Mouse (Mus musculus) left cerebral cortex, postnatal 36 days (tissue): ENCODE results near the gene Cd9. TPM values are rescaled to one million over a fixed set of nuclear protein-coding genes. Genes with fewer than 3 reads are reported as not detected.

Experiments used
- DNase-seq, 2 experiments: peaks; one replicate each; pipeline ENCODE4 v3.0.0; 2021 to 2022; ENCODE audit warnings: low spot score in 2 of 2, mixed read lengths in 1 of 2
- intact Hi-C: fragments of 180-260 bp; cut with DNase I; formaldehyde crosslinking; loops from one replicate; pipeline ENCODE4 v1.15.1; 2025
- total RNA-seq, 2 experiments: library from RNA; stranded (reverse); gene quantifications; 2 replicates each; pipeline ENCODE4 v1.2.3; 2021

Cd9 gene
- total RNA-seq, 2 experiments from 2014 or later = 42.0 to 54.3 TPM

DNA sequence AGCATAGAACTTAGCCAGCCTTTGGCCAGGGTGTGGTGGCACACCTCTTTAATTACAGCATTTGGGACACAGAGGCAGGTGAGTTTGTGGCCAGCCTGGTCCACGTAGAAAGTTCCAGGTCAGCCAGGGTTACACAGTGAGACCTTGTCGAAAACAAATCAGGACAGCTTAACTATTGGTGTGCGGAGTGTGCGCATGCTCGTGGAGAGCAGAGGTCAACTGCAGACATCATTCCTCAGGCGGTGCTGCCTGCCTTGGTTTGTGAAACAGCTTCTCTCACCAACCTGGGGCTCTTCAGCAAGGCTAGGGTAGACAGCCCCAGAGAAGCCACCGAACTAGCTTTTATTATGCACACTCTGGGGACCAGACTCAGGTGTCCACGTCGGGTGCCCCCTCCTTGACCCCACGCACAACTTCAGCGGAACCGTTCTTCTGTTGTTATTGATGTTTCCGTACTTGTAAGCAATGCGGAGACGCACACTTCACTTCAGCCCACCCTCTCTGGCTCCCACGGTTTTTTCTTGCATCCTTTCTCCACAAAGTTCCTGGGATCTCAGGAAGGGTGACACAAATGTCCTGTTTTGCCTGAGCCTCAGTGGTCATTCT lies 74.0 kb downstream of the Cd9 start:
- intact Hi-C loops = no loop called here
- no peak for DNase-seq

DNA sequence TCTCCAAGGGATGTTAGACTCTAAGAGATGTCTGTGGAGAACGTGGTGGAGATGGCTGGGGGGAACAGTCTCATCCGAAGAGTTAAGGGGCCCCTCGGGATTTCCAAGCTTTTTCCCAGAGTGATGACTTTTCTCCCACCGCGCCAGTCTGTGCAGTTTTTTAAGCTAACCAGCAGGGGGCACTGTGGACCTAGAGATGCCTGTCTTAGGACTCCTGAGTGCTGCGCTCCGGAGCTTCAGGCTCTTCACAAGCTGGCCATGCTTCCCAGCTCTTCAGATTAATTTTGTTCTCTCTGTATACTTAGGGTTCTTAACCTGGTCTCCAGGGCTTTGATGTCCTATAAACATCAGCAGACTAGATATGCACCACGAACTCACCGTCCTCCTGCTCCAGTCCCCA lies 75.8 kb downstream of the Cd9 start:
- DNase-seq = peak; percentile 67 to 78
- intact Hi-C loops = loop anchor here (2.0 kb wide), 2 partner anchors 80 to 182 kb away; no protein-coding TSS in a partner anchor

DNA sequence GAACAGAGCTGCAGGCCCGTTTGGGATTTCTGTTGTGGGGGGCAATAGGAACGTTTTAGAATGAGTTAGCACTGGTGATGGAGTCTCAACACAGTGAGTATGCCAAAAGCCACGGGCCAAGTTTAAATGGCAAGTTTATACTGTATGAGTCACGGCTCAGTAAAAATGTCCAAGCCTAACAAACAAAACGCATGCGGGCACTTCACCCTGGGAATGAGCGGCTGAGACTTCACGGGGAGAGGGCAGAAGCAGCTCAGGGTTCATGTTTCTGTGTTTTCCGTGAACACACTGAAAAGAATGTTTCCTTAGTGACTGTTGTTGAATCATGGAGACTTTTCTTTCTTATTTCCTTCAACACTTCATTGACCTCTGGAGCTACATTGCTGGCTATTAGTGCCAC lies 81.3 kb downstream of the Cd9 start:
- DNase-seq = no peak
- intact Hi-C loops = no loop called here

DNA sequence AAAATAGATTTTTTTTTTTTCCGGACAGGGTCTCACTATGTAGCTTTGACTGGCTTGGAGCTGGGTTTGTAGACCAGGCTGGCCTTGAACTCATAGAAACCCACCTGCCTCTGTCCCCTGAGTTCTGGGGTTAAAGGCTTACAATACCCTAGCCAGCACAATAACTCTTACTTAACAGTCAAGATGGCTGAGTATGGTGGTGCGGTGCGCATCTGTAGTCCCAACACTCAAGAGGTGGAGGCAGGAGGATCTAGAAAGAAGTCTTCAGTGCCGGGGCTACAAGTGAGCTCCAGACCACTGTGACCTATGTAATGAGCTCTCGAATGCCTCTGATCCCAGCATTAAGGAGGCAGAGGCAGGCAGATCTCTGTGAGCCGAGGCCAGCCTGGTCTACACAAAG lies 82.9 kb downstream of the Cd9 start:
- intact Hi-C loops = no loop called here

DNA sequence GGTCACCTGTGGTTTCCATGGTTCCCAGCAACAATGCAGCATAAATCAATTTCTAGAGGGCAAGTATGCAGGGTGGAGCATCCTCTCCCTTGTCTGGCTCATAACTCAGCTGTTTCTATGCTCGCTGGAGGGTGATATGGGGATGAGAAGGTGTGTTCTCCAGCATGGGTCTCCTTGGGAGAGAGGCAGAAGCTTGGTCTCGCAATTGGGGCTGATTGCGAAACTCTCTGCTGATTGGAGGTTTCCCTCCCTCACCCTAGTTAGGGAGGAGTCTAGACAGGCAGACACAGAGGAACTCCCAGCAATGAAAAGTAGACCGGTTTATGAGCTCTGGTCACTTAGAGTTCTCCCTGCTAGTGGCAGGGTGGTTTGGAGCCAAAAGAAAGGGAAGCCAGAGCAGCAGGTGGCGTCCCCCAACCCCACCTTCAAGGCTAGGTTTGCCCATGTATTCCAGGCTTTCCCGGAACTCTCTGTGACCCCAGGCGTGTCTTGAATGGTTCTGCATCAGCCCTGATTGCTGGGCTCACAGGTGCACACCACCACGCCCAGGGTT lies 83.5 kb downstream of the Cd9 start:
- no peak for DNase-seq
- intact Hi-C loops = no loop called here

More for the DNA sequence above, 82.9 kb downstream of the Cd9 start:
- no peak for DNase-seq

DNA sequence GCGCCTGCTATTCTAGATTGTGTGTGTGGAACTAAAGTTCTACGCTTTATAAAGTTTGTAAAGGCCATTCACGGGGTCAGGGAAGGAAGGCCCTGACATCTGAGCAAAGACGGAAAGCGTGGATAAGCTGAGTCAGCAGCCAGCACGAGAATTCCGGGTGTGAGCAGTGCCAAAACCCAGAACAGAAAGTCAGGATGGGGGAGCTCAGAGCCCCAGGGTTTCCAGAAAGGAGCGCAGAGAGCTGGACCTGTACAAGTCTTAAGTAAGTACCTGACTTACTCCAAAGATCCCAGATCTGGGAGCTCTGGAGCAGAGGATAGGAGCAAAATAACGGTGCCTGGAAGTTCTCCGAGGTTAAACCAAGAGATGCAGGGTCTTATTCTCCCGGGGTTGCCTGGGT lies 84.0 kb downstream of the Cd9 start:
- intact Hi-C loops = no loop called here

More for the DNA sequence above, 84.0 kb downstream of the Cd9 start:
- no peak for DNase-seq

Other genes starting within 250 kb of the Cd9 start
- not detected for gene Tuba3a, start 208.7 kb downstream of the Cd9 start, total RNA-seq
- 1 to 10 TPM; 7.4 to 8.4 TPM for gene Ltbr, start 180.9 kb downstream of the Cd9 start, total RNA-seq
- gene Scnn1a, start 174.1 kb downstream of the Cd9 start, total RNA-seq = 1 to 10 TPM; 2.4 to 2.9 TPM
- 10 to 100 TPM; 11.1 to 11.8 TPM for gene Tnfrsf1a, start 145.4 kb downstream of the Cd9 start, total RNA-seq
- under 1 TPM; 0.11 to 0.30 TPM for gene Plekhg6, start 114.0 kb downstream of the Cd9 start, total RNA-seq
- 10 to 100 TPM; 15.4 to 18.6 TPM for gene Vwf, start 52.0 kb upstream of the Cd9 start, total RNA-seq
- 1 to 10 TPM; 2.3 to 5.2 TPM for gene Ano2, start 195.6 kb upstream of the Cd9 start, total RNA-seq